Mouse (Mus musculus) CH12.LX (cell line): ENCODE results near the gene Rasl11b. TPM values are rescaled to one million over a fixed set of nuclear protein-coding genes. Genes with fewer than 3 reads are reported as not detected.

Experiments
- DNase-seq: peaks from one replicate; pipeline ENCODE4 v3.0.0-alpha.2; 2013; ENCODE audit errors: extremely low read depth
- H3K27ac ChIP-seq: 2 replicates; pipeline ENCODE4 v1.5.1; 2012; ENCODE audit warnings: low read depth, mild to moderate bottlenecking, control low read depth, moderate library complexity; ENCODE audit not compliant: insufficient read depth
- H3K27me3 ChIP-seq: replicated peaks from 2 replicates; pipeline ENCODE3; 2012; ENCODE audit warnings: inconsistent platforms
- H3K36me3 ChIP-seq, 2 experiments: replicated peaks in 1 of 2; 2 replicates each; pipeline versions ENCODE3 to v1.6.1; 2012; ENCODE audit warnings: inconsistent platforms in 1 of 2, low read length in 1 of 2, mild to moderate bottlenecking in 1 of 2, mixed read lengths in 1 of 2, moderate library complexity in 1 of 2; ENCODE audit not compliant: control insufficient read depth in 1 of 2, insufficient read depth in 1 of 2
- H3K4me1 ChIP-seq, 2 experiments: 2 replicates each; pipeline ENCODE4 v1.6.1; 2012; ENCODE audit warnings: inconsistent platforms in 1 of 2, moderate library complexity in 1 of 2; ENCODE audit not compliant: insufficient read depth in 2 of 2, control insufficient read depth in 1 of 2
- H3K4me2 ChIP-seq: 2 replicates; pipeline ENCODE4 v1.6.1; 2012; ENCODE audit warnings: low read depth, mild to moderate bottlenecking, control low read depth; ENCODE audit not compliant: poor library complexity, insufficient read depth, severe bottlenecking
- H3K4me3 ChIP-seq, 3 experiments: fragments of 150-350 bp in 1 of 3; sonication (generic) in 1 of 3; replicated peaks in 1 of 3; 2 replicates each; pipeline versions ENCODE3 to v1.5.1; 2011 to 2012; ENCODE audit warnings: low read depth in 2 of 3, low read length in 2 of 3, mild to moderate bottlenecking in 2 of 3, moderate library complexity in 2 of 3, control low read depth in 1 of 3, improper control_type of control experiment in 1 of 3, inconsistent platforms in 1 of 3, mixed read lengths in 1 of 3; ENCODE audit not compliant: poor library complexity in 1 of 3
- H3K79me2 ChIP-seq: replicated peaks from 2 replicates; pipeline ENCODE4 v1.6.1; 2012; ENCODE audit warnings: mild to moderate bottlenecking, moderate library complexity; ENCODE audit not compliant: control insufficient read depth, poor library complexity, insufficient read depth, severe bottlenecking; ENCODE audit errors: extremely low read depth
- H3K9ac ChIP-seq: 2 replicates; pipeline ENCODE4 v1.6.1; 2012; ENCODE audit warnings: low read depth, mild to moderate bottlenecking, control low read depth, moderate library complexity; ENCODE audit not compliant: insufficient read depth
- H3K9me3 ChIP-seq: replicated peaks from 2 replicates; pipeline ENCODE3; 2012; ENCODE audit warnings: low read length, inconsistent platforms, mixed read lengths
- CHD1 ChIP-seq: IDR thresholded peaks from 2 replicates; pipeline ENCODE4 v1.6.1; 2012; ENCODE audit warnings: low read depth, low read length, improper control_type of control experiment, inconsistent platforms
- CHD2 ChIP-seq: IDR thresholded peaks from 2 replicates; pipeline ENCODE4 v1.6.1; 2011; ENCODE audit warnings: low read length, improper control_type of control experiment
- ELF1 ChIP-seq: IDR thresholded peaks from 2 replicates; pipeline ENCODE4 v1.6.1; 2014; ENCODE audit warnings: low read depth, mild to moderate bottlenecking, inconsistent platforms, low read length, improper control_type of control experiment
- EP300 ChIP-seq: IDR thresholded peaks from 2 replicates; pipeline ENCODE4 v1.6.1; 2011; ENCODE audit warnings: low read length, improper control_type of control experiment
- GABPA ChIP-seq: IDR thresholded peaks from 2 replicates; pipeline ENCODE4 v1.6.1; 2012; ENCODE audit warnings: low read depth, low read length, improper control_type of control experiment, inconsistent platforms; ENCODE audit not compliant: insufficient replicate concordance
- IRF4 ChIP-seq: IDR thresholded peaks from 2 replicates; pipeline ENCODE4 v1.6.1; 2014; ENCODE audit warnings: low read depth, mild to moderate bottlenecking, inconsistent platforms, low read length, improper control_type of control experiment
- MAZ ChIP-seq: IDR thresholded peaks from 2 replicates; pipeline ENCODE4 v1.6.1; 2012; ENCODE audit warnings: low read depth, mild to moderate bottlenecking, inconsistent platforms, low read length, improper control_type of control experiment, moderate library complexity
- NRF1 ChIP-seq: IDR thresholded peaks from 2 replicates; pipeline ENCODE4 v1.6.1; 2014; ENCODE audit warnings: low read depth, mild to moderate bottlenecking, inconsistent platforms, low read length, improper control_type of control experiment, moderate library complexity
- PAX5 ChIP-seq: IDR thresholded peaks from 2 replicates; pipeline ENCODE4 v1.6.1; 2012; ENCODE audit warnings: low read length, inconsistent platforms, mixed read lengths
- TBP ChIP-seq: conservative IDR thresholded peaks from 2 replicates; pipeline ENCODE4 v1.6.1; 2011; ENCODE audit warnings: low read depth, low read length, improper control_type of control experiment
- TCF12 ChIP-seq: IDR thresholded peaks from 2 replicates; pipeline ENCODE4 v1.6.1; 2014; ENCODE audit warnings: low read depth, mild to moderate bottlenecking, inconsistent platforms, low read length, improper control_type of control experiment
- ZNF384 ChIP-seq: IDR thresholded peaks from 2 replicates; pipeline ENCODE4 v1.6.1; 2012; ENCODE audit warnings: low read depth, low read length, improper control_type of control experiment, inconsistent platforms
- dilution Hi-C: fragments of 300-500 bp; cut with MboI; formaldehyde crosslinking; loops from 2 replicates; pipeline ENCODE4 v1.14.3; 2020; ENCODE audit warnings: low sequenced_read_pairs; ENCODE audit not compliant: extremely low pct_unique_long_range_greater_than_20kb, extremely low pct_ligation_motif_present
- in situ Hi-C: fragments of 300-500 bp; cut with MboI; formaldehyde crosslinking; loops from 3 replicates; pipeline ENCODE4 v1.14.3; 2019; ENCODE audit warnings: low sequenced_read_pairs, low pct_ligation_motif_present, low pct_unique_long_range_greater_than_20kb, mixed read lengths
- polyA plus RNA-seq: library from polyadenylated mRNA; unstranded; fragments of >175 nt; gene quantifications from 2 replicates; pipeline ENCODE4 v1.2.1, GENCODE M21; 2012; ENCODE audit warnings: low read depth; ENCODE audit not compliant: insufficient read length
- total RNA-seq, 2 experiments: library from RNA; depleted of rRNA; stranded (reverse); fragments of 300-350 nt in 1 of 2; fragments of >200 nt in 1 of 2; gene quantifications; 2 replicates each; pipeline ENCODE4 v1.2.3; 2012 to 2014

The Rasl11b gene
- total and polyA plus RNA-seq, 3 experiments: 0.21 to 2.7 (median 0.60) TPM

GRCm38 (mm10) chr5:74166642-74167041 is 28.4 kb upstream of the Rasl11b start:
- Histone ChIP-seq H3K27me3 (no peaks in the 10 kb centered on the region), H3K4me2 (peak overlapping the region; percentile 27; the same call in 1 of the 2 replicates), H3K79me2 (no peaks in the 10 kb centered on the region), H3K9me3 (no peaks in the 10 kb centered on the region), H3K4me3 (no peak overlapping the region), H3K9ac (no peak overlapping the region), H3K27ac (no peak overlapping the region), H3K4me1 (peaks cover 8 to 33% of the 10 kb centered on the region in 2 experiments), H3K36me3 (no peaks in the 10 kb centered on the region)
- dilution Hi-C loops (no loop called here), in situ Hi-C loops (no loop called here)
- no peak for TF ChIP-seq ELF1
- peak; percentile 38; the same call in 1 of the 2 replicates for TF ChIP-seq IRF4
- peak; percentile 31 for DNase-seq

- in situ Hi-C loops (no loop called here), dilution Hi-C loops (no loop called here)
- Histone ChIP-seq H3K27me3 (no peaks in the 10 kb centered on the region), H3K27ac (no peak overlapping the region), H3K4me1 (peaks cover 8 to 33% of the 10 kb centered on the region in 2 experiments), H3K4me3 (no peak overlapping the region), H3K9me3 (no peaks in the 10 kb centered on the region), H3K36me3 (no peaks in the 10 kb centered on the region), H3K79me2 (no peaks in the 10 kb centered on the region), H3K4me2 (no peak overlapping the region), H3K9ac (no peak overlapping the region)
- DNase-seq: no peak
- TF ChIP-seq ZNF384 (no peak), MAZ (no peak), NRF1 (no peak), ELF1 (no peak), TBP (no peak), CHD2 (no peak), GABPA (no peak)
Observed at GRCm38 (mm10) chr5:74168085-74168484, 27.0 kb upstream of the Rasl11b start.

- Histone ChIP-seq H3K9me3 (no peaks in the 10 kb centered on the region), H3K4me3 (no peak overlapping the region), H3K4me1 (peaks cover 3 to 5% of the 10 kb centered on the region in 2 experiments), H3K4me2 (no peak overlapping the region), H3K36me3 (no peaks in the 10 kb centered on the region), H3K27ac (no peak overlapping the region), H3K9ac (no peak overlapping the region), H3K27me3 (no peaks in the 10 kb centered on the region), H3K79me2 (no peaks in the 10 kb centered on the region)
- in situ Hi-C loops: no loop called here
- dilution Hi-C loops: no loop called here
- TF ChIP-seq PAX5 (no peak), NRF1 (no peak), TCF12 (no peak), EP300 (no peak), CHD1 (no peak)
- no peak for DNase-seq
Observed at GRCm38 (mm10) chr5:74171768-74172167, 23.3 kb upstream of the Rasl11b start.
